Mouse (Mus musculus): ENCODE data around the gene Krtcap2.
A peak's percentile ranks its signal among the peaks of the same experiment; 100 is the strongest.

The Krtcap2 gene

GRCm38 (mm10) chr3:89281579-89282290 lies 36.0 kb downstream of the Krtcap2 start:
- peak; percentile 83 for DNase-seq (ENCODE audit: low spot score)

DNA sequence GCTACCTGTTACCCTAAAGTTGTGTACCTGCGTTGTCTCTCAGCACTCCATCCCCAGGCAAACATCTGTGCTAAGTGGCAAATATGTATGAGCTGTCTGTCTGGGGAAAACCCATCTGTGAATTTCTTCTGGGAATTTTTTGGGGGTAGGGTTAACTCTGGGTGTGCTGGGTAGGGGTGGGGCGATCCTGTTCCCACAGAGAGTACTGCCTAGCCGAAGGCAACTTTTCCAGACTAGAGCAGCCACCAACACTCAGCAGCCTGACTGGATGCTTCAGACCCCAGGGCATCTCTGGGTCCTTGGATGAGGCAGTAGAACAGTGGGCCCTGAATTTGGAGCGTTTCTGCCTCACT lies 36.5 kb downstream of the Krtcap2 start:
- DNase-seq (ENCODE audit: low spot score): no peak

DNA sequence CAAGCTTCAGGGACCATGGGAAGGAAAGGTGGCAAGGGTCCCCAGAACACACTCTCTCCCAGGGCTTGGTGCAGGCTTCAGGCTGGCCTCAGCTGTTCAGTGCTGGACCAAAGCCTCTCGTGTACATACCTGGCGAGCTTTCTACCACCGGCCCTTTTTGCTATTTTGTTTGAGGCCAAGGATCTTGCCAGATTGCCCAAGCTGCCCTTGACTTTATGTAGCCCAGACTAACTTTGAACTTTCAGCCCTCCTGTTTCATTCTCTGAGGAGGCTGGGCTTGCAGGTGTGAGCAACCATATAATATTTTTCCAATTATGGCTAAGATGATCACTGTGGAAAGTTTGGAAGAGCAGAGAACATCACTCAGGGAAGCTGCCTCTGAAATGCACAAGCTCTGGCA lies 38.5 kb downstream of the Krtcap2 start:
- no peak for DNase-seq (ENCODE audit: low spot score)

- DNase-seq (ENCODE audit: low spot score): no peak
These were observed 39.8 kb downstream of the Krtcap2 start for GRCm38 (mm10) chr3:89285526-89285925.

DNA sequence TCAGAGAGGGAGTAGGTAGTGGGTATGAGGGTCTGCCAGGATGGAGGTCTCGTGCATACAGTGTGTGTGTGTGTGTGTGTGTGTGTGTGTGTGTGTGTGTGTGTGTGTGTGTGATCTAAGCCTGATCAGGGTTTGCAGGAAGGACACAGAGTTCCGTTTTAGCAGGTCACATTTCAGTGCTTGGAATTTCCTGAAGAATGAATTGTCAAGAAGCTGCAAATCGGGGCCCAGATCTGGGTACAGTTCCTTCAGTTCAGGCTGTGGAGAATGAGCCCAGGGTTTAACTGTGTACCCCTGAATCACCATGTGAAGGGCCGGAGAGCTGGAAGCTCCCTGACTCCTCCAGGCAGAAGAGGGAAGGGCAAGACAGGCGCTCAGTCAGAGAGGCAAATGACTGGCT lies 41.5 kb downstream of the Krtcap2 start:
- DNase-seq (ENCODE audit: low spot score): no peak

- DNase-seq (ENCODE audit: low spot score): no peak
These were observed 42.8 kb downstream of the Krtcap2 start for GRCm38 (mm10) chr3:89288503-89288928.

DNA sequence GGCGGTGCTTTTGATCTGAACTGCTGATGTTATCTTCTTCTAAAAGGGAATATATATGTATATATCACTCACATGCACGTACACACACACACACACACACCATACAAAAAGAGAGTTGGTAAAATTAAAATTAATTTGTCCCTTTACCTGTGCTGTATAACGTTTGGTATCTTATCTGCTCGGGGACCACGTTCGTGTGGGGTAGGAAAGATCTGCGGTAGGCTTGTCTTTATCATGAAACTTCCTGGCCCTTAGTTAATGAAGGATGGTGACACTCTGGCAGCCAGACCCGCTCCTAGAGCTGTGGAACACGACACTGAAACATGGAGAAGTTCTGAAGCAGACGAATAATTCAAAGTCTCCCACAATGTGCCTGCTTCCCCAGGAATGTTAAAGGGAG lies 46.1 kb downstream of the Krtcap2 start:
- DNase-seq (ENCODE audit: low spot score): no peak

DNA sequence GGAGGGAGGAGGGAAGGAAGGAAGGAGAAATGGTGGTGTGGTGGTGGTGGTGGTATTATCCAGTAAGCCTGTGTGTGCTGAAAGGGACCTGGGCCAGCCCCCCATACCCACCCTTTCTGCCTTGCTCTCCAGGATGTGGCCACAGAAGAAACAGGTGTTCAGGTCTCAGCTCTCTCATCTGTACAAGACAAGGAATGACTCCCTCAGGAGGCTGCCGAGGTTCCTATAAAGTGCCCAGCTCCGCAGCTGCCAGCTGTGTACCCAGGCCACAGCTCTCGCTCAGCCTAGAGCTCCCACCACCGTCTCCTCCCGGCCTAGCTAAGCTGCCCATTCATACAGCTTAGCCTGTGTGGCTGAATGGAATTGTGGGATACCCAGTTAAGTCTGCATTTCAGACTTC lies 46.5 kb downstream of the Krtcap2 start:
- no peak for DNase-seq (ENCODE audit: low spot score)

GRCm38 (mm10) chr3:89293247-89293918 lies 47.6 kb downstream of the Krtcap2 start:
- DNase-seq (ENCODE audit: low spot score): no peak

DNA sequence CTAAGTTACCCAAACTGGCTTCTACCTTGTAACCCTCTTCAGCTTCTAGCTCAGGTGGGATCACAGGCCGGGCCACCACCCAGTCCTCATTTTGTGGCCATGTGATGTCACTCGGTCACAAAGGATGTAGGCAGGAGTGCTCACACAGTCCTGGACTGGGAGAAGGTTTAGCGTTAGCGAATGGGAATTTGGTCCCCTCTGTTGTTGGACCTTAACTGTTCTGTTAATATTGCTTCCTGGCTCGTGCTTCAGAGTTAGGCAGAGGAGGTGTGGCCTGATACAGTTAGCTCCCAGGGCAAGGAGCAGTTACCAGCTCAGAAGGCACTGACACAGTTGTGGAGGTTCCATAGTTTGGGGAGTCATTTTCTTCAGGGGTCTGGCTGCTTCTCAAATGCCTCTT lies 48.4 kb downstream of the Krtcap2 start:
- DNase-seq (ENCODE audit: low spot score): no peak

- no peak for DNase-seq (ENCODE audit: low spot score)
These were observed 50.0 kb downstream of the Krtcap2 start for GRCm38 (mm10) chr3:89295685-89296230.

DNA sequence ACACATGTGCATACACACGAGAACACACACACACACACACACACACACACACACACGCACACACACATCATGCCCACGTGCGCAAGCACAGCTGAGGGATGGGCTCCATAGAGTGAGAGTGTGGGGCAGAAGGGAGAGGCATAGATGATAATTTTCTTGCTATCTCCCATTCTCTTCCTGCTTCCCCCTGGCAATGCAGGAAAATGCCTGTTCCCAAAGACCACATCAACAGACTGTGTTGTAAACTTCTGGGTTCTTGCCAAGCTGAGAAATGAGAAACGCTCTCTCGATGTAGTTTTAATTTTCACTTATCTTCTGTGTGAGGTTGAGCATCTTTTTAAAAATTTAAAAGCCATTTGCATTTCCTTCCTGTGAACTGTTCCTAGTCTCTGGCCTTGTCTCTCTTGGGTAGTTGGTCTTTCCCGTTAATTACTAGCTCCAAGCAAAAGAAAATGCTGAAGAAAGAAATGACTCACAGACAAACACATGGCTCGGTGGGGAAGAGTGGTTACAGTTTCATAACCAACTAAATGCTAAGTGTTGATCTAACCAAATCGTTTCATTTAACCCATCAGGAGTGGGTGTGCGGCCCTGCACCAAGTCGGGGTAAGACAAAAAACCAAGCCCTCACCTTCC lies 51.1 kb downstream of the Krtcap2 start:
- DNase-seq (ENCODE audit: low spot score): no peak

DNA sequence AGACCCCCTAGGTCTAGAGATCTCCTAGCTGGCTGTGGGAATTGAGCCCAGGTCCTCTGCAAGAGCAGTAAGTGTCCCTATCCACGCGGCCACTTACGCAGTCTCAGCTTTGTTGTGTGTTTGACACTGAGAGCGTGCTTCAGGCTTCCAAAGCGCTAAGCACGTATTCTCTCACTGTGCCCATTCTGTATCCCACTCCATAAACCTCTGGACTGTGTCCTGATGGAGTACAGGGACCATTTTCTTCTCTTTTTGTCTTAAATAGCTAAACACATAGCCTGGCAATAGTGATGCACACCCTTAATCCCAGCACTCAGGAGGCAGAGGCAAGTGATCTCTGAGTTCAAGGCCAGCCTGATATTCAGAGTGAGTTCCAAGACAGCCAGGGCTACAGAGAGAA lies 53.1 kb downstream of the Krtcap2 start:
- no peak for DNase-seq (ENCODE audit: low spot score)

- DNase-seq (ENCODE audit: low spot score): peak; percentile 46
These were observed 53.7 kb downstream of the Krtcap2 start for GRCm38 (mm10) chr3:89299499-89299898.
